Mouse (Mus musculus) kidney, adult 2 months (tissue): Measurements from ENCODE around the gene Foxp4.

ENCODE experiments used
- CTCF ChIP-seq: fragments of 200-500 bp; conservative IDR thresholded peaks from 2 replicates; pipeline ENCODE4 v1.5.1; 2011; ENCODE audit warnings: low read depth, mild to moderate bottlenecking, control low read depth, low read length, moderate library complexity, mixed read lengths; ENCODE audit not compliant: insufficient read depth, insufficient read length
- POLR2A ChIP-seq: fragments of 200-500 bp; IDR thresholded peaks from one replicate; pipeline ENCODE4 v1.6.1; 2011; ENCODE audit warnings: low read depth, low read length, control low read depth

DNA sequence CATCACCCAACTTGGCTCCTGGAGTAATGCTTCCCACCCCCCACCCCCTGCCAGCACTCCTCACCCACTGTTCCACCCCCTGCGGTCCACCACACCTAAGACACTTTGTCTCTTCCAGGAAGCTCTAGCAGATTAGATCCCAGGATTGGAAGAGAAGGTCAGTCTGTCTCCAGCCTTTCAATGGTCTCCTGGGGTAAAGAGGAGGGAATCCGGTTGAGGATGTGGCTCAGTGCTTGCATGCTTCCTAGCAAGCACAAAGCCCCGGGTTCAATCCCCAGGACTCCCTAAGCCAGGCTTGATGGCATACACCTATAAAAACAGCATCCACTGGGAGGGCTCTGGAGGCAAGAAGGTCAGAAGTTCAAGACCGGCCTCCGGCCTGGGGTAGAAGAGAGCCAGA lies 26.4 kb upstream of the Foxp4 start:
- no peak for TF ChIP-seq CTCF
- no peak for TF ChIP-seq POLR2A
